Mouse (Mus musculus) lung, postnatal 14 days (tissue): ENCODE measurements around the gene Tmem253.

Source experiments
- DNase-seq: peaks from one replicate; pipeline ENCODE4 v3.0.0; 2021

The Tmem253 gene

GRCm38 (mm10) chr14:52008321-52009203 lies 6.9 kb upstream of the Tmem253 start:
- peak; percentile 94 for DNase-seq

- no peak for DNase-seq
Measured at GRCm38 (mm10) chr14:52009361-52009760, 6.1 kb upstream of the Tmem253 start.

- no peak for DNase-seq
Measured at GRCm38 (mm10) chr14:52009841-52010240, 5.6 kb upstream of the Tmem253 start.

GRCm38 (mm10) chr14:52010446-52011111 lies 4.9 kb upstream of the Tmem253 start:
- DNase-seq = no peak

GRCm38 (mm10) chr14:52011683-52012082 lies 3.8 kb upstream of the Tmem253 start:
- no peak for DNase-seq

- no peak for DNase-seq
Measured at GRCm38 (mm10) chr14:52012085-52012484, 3.4 kb upstream of the Tmem253 start.

- DNase-seq = no peak
Measured at GRCm38 (mm10) chr14:52012553-52012952, 2.9 kb upstream of the Tmem253 start.

GRCm38 (mm10) chr14:52013021-52013610 lies 2.3 kb upstream of the Tmem253 start:
- DNase-seq = no peak

- peak; percentile 48 for DNase-seq
Measured at GRCm38 (mm10) chr14:52013771-52014219, 1.7 kb upstream of the Tmem253 start.

GRCm38 (mm10) chr14:52014271-52014760 lies 1.1 kb upstream of the Tmem253 start:
- no peak for DNase-seq

- peak; percentile 66 for DNase-seq
Measured at GRCm38 (mm10) chr14:52014761-52015311, 622 bp upstream of the Tmem253 start.

GRCm38 (mm10) chr14:52016625-52017405 lies 1.4 kb downstream of the Tmem253 start:
- no peak for DNase-seq

- no peak for DNase-seq
Measured at GRCm38 (mm10) chr14:52017662-52018061, 2.2 kb downstream of the Tmem253 start.

GRCm38 (mm10) chr14:52018248-52019050 lies 3.0 kb downstream of the Tmem253 start:
- no peak for DNase-seq

GRCm38 (mm10) chr14:52019051-52019589 lies 3.7 kb downstream of the Tmem253 start:
- DNase-seq = no peak

GRCm38 (mm10) chr14:52019590-52020340 lies 4.3 kb downstream of the Tmem253 start:
- peak; percentile 97 for DNase-seq

- peak; percentile 77 for DNase-seq
Measured at GRCm38 (mm10) chr14:52020486-52021137, 5.2 kb downstream of the Tmem253 start, which contains the start of gene Zfp219. TSS of gene Zfp219 (minus strand) at chr14:52020733.

- no peak for DNase-seq
Measured at GRCm38 (mm10) chr14:52021138-52021529, 5.7 kb downstream of the Tmem253 start.

GRCm38 (mm10) chr14:52021568-52022212 lies 6.2 kb downstream of the Tmem253 start:
- DNase-seq = no peak
